Mouse (Mus musculus) embryonic facial prominence, embryonic 13.5 days (tissue): ENCODE data around the gene Pstpip1. TPM values are rescaled to one million over a fixed set of nuclear protein-coding genes. Genes with fewer than 3 reads are reported as not detected.

Experiments used
- ATAC-seq: fragments of 200-750 bp; cut with Nextera tagmentation; 2 replicates; pipeline ENCODE4 v1.8.0; 2017; ENCODE audit warnings: low read depth; ENCODE audit not compliant: insufficient number of reproducible peaks, insufficient read depth, low FRiP score, low TSS enrichment
- H3K27ac ChIP-seq: fragments of 300-500 bp; sonication (generic); 2 replicates; pipeline ENCODE4 v1.5.1; 2015; ENCODE audit warnings: moderate library complexity, mild to moderate bottlenecking, inconsistent platforms
- H3K27me3 ChIP-seq: fragments of 300-500 bp; sonication (generic); 2 replicates; pipeline ENCODE4 v1.6.1; 2015; ENCODE audit warnings: mild to moderate bottlenecking, inconsistent platforms
- H3K36me3 ChIP-seq: fragments of 300-500 bp; sonication (generic); 2 replicates; pipeline ENCODE4 v1.6.1; 2015; ENCODE audit warnings: mild to moderate bottlenecking, inconsistent platforms
- H3K4me1 ChIP-seq: fragments of 300-500 bp; sonication (generic); 2 replicates; pipeline ENCODE4 v1.6.1; 2015; ENCODE audit warnings: inconsistent platforms
- H3K4me2 ChIP-seq: fragments of 300-500 bp; sonication (generic); 2 replicates; pipeline ENCODE4 v1.6.1; 2015; ENCODE audit warnings: moderate library complexity, mild to moderate bottlenecking, inconsistent platforms
- H3K4me3 ChIP-seq: fragments of 300-500 bp; sonication (generic); 2 replicates; pipeline ENCODE4 v1.5.1; 2015; ENCODE audit warnings: mild to moderate bottlenecking, inconsistent platforms
- H3K9ac ChIP-seq: fragments of 300-500 bp; sonication (generic); 2 replicates; pipeline ENCODE4 v1.6.1; 2015; ENCODE audit warnings: mild to moderate bottlenecking, inconsistent platforms
- H3K9me3 ChIP-seq: fragments of 300-500 bp; sonication (generic); 2 replicates; pipeline ENCODE4 v1.6.1; 2016; ENCODE audit warnings: inconsistent platforms
- WGBS: fragments of 180-500 bp; shearing (Covaris S2); methylation state at CpG from one replicate; pipeline ENCODE4 v1.1.7; 2015; ENCODE audit warnings: mixed read lengths; 5-methylcytosine and 5-hydroxymethylcytosine counted together
- polyA plus RNA-seq: library from polyadenylated mRNA; unstranded; fragments of >200 nt; fragmentation: Nextera tagmentation; extraction: Ambion mirVana; gene quantifications from 2 replicates; pipeline ENCODE4 v1.2.1, GENCODE M21; 2015

Pstpip1 gene
- polyA plus RNA-seq, 1 experiment from 2014 or later: 1.8 TPM

DNA sequence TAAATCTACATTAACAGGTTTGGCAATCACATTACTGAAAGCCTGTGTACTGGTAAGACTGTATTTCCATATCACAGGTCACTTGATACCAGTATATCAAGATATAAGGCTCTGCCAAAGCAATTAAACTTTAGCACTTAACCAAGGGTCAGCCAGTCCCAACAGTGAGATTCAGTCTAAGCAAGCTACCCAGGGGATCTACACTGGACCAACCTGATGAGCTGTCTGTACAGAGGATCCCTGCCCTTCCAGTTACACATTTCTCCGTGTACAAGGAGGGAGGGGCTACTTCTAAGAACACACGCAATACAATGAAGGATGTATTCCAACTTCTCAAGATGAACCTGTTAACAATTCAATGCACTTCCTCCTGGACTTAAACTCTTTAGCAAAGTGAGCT is 68.3 kb downstream of the Pstpip1 start:
- Histone ChIP-seq H3K4me3 (no peak overlapping the region), H3K9ac (no peak overlapping the region), H3K4me2 (peak overlapping the region; percentile 12; the same call in 1 of the 2 replicates), H3K9me3 (no peaks in the 10 kb centered on the region), H3K27ac (no peak overlapping the region), H3K36me3 (no peaks in the 10 kb centered on the region), H3K4me1 (peaks cover 30% of the 10 kb centered on the region), H3K27me3 (no peaks in the 10 kb centered on the region)
- 60% methylated on average over 2 of the region's 2 CpGs for WGBS
- no peak for ATAC-seq

GRCm38 (mm10) chr9:56159456-56159855 is 69.7 kb downstream of the Pstpip1 start:
- ATAC-seq: no peak
- H3K4me1 ChIP-seq: peaks cover 26% of the 10 kb centered on the region
- H3K27ac ChIP-seq: no peak overlapping the region
- H3K27me3 ChIP-seq: no peaks in the 10 kb centered on the region
- H3K4me3 ChIP-seq: peak overlapping the region; percentile 98
- WGBS: 2% methylated on average over 2 of the region's 2 CpGs
- H3K9me3 ChIP-seq: no peaks in the 10 kb centered on the region
- peak overlapping the region; percentile 69 for H3K4me2 ChIP-seq
- H3K9ac ChIP-seq: peak overlapping the region; percentile 99
- H3K36me3 ChIP-seq: no peaks in the 10 kb centered on the region

DNA sequence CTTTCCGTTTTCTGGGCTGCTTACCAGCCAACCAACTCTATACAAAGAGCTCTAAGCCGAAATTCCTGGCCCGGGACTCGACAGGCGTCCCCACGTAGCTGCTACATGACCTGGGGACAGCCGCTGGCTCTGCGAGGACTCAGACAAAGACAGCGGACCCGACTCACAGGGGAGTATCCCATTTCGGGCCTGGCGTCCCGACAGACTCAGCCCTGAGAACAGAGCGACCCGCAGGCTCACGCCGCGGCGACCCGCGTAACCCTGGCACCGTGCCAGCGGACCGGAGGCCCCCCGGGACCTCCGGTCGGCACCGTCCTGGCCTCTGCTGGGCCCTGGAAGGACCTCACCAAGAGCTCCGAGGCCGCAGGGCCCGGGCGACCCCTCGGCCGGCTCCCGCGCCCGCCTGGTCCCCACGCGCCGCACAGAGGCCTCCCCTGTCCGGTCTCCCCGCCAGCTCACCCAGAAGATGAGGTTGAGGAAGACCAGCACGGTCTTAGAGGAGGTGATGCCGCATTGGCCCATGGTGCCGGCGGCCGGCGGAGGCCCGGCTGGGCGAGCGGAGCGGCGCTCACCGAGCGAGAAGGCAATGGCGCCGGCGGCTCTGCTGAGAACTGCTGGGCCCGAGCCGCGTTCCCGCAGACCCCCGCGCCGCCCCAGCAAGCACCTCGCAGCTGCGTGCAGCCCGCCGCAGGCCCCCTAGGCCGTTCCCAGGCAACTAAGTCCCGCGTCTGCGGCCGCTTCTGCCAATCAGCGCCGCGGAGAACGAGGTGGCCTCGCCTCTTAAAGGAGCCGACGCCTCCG is 70.8 kb downstream of the Pstpip1 start:
- H3K27me3 ChIP-seq: no peaks in the 10 kb centered on the region
- peak; percentile 92 for ATAC-seq
- peak overlapping the region; percentile 96 for H3K27ac ChIP-seq
- peak overlapping the region; percentile 98 for H3K4me3 ChIP-seq
- under 1% methylated on average over 79 of the region's 82 CpGs for WGBS
- no peaks in the 10 kb centered on the region for H3K9me3 ChIP-seq
- peak overlapping the region; percentile 99 for H3K9ac ChIP-seq
- peak overlapping the region; percentile 69 for H3K4me2 ChIP-seq
- no peaks in the 10 kb centered on the region for H3K36me3 ChIP-seq
- H3K4me1 ChIP-seq: peaks cover 29% of the 10 kb centered on the region

GRCm38 (mm10) chr9:56165377-56165776 is 75.6 kb downstream of the Pstpip1 start, which contains the start of gene Tspan3:
Tspan3 (minus strand) TSS chr9:56165477.
- Histone ChIP-seq H3K4me1 (peaks cover 25% of the 10 kb centered on the region), H3K4me2 (no peak within 1 kb of the TSS), H3K27ac (peak within 1 kb of the TSS; percentile 45), H3K9me3 (no peaks in the 10 kb centered on the region), H3K27me3 (no peaks in the 10 kb centered on the region), H3K9ac (no peak within 1 kb of the TSS), H3K4me3 (no peak within 1 kb of the TSS), H3K36me3 (no peaks in the 10 kb centered on the region)
- ATAC-seq: no peak
- WGBS: 88% methylated on average over 6 of the region's 6 CpGs

GRCm38 (mm10) chr9:56166161-56166560 is 76.4 kb downstream of the Pstpip1 start:
- Histone ChIP-seq H3K27me3 (no peaks in the 10 kb centered on the region), H3K36me3 (no peaks in the 10 kb centered on the region), H3K4me3 (no peak overlapping the region), H3K4me1 (peaks cover 23% of the 10 kb centered on the region), H3K27ac (peak overlapping the region; percentile 45), H3K4me2 (no peak overlapping the region), H3K9me3 (no peaks in the 10 kb centered on the region), H3K9ac (no peak overlapping the region)
- no peak for ATAC-seq
- 35% methylated on average over 5 of the region's 5 CpGs for WGBS

DNA sequence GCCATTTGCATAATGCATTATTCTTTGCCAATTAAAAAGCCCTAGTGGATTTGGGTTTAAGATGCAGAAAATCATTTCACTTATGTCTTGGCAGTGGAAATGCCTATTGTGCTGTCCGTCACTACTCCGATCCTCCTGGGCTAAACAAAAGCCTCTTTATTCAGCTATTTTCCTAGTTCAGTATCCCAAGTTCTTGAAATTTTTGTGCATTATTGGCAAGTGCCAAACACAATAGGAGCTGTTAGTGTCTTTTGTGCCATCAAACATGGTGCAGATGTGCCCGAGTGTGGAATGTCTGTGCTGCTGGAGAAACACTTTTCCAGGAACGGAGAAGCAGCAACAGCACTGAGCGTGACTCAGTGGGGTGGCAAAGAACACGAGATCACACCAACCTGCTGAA is 77.9 kb downstream of the Pstpip1 start:
- Histone ChIP-seq H3K4me1 (peaks cover 17% of the 10 kb centered on the region), H3K4me2 (no peak overlapping the region), H3K27ac (no peak overlapping the region), H3K36me3 (no peaks in the 10 kb centered on the region), H3K9ac (no peak overlapping the region), H3K4me3 (no peak overlapping the region), H3K9me3 (no peaks in the 10 kb centered on the region), H3K27me3 (no peaks in the 10 kb centered on the region)
- WGBS: 33% methylated on average over 6 of the region's 6 CpGs
- no peak for ATAC-seq

- Histone ChIP-seq H3K4me3 (no peak overlapping the region), H3K27me3 (no peaks in the 10 kb centered on the region), H3K9me3 (no peaks in the 10 kb centered on the region), H3K27ac (no peak overlapping the region), H3K9ac (no peak overlapping the region), H3K4me1 (no peaks in the 10 kb centered on the region; the same call in 1 of the 2 replicates), H3K4me2 (no peak overlapping the region), H3K36me3 (no peaks in the 10 kb centered on the region)
- no peak for ATAC-seq
- WGBS: 83% methylated on average over 3 of the region's 3 CpGs
Observed at GRCm38 (mm10) chr9:56175316-56175715, 85.6 kb downstream of the Pstpip1 start.

- WGBS: 67% methylated on average over 4 of the region's 4 CpGs
- Histone ChIP-seq H3K4me3 (no peak overlapping the region), H3K36me3 (no peaks in the 10 kb centered on the region), H3K4me1 (no peaks in the 10 kb centered on the region; the same call in 1 of the 2 replicates), H3K27me3 (no peaks in the 10 kb centered on the region), H3K9me3 (no peaks in the 10 kb centered on the region), H3K9ac (no peak overlapping the region), H3K27ac (no peak overlapping the region), H3K4me2 (no peak overlapping the region)
- no peak for ATAC-seq
Observed at GRCm38 (mm10) chr9:56177354-56177753, 87.6 kb downstream of the Pstpip1 start.

Other genes with a start within 250 kb of the Pstpip1 start
- gene Scaper, start 151.8 kb upstream of the Pstpip1 start, polyA plus RNA-seq: 16.8 and 18.8 TPM in 2 replicates
- gene 4930563M21Rik, start 79.4 kb upstream of the Pstpip1 start, polyA plus RNA-seq: not detected in 2 replicates
- 288 and 307 TPM in 2 replicates for gene Rcn2, start 48.1 kb upstream of the Pstpip1 start, polyA plus RNA-seq
- gene Tspan3, start 75.5 kb downstream of the Pstpip1 start, polyA plus RNA-seq: 480 and 544 TPM in 2 replicates